Mouse (Mus musculus) G1E (cell line): ENCODE results near the gene Defb21.

Experiments
- CTCF ChIP-seq: IDR thresholded peaks from 2 replicates; pipeline ENCODE4 v1.5.1; 2012; ENCODE audit warnings: low read depth, low read length, inconsistent platforms, mixed read lengths
- GATA1 ChIP-seq: IDR thresholded peaks from 2 replicates; pipeline ENCODE4 v1.6.1; 2012; ENCODE audit warnings: borderline replicate concordance, low read length, inconsistent platforms, mixed read lengths
- POLR2AphosphoS5 ChIP-seq: IDR thresholded peaks from 2 replicates; pipeline ENCODE4 v1.6.1; 2012; ENCODE audit warnings: low read depth, low read length, inconsistent platforms; ENCODE audit not compliant: insufficient replicate concordance

DNA sequence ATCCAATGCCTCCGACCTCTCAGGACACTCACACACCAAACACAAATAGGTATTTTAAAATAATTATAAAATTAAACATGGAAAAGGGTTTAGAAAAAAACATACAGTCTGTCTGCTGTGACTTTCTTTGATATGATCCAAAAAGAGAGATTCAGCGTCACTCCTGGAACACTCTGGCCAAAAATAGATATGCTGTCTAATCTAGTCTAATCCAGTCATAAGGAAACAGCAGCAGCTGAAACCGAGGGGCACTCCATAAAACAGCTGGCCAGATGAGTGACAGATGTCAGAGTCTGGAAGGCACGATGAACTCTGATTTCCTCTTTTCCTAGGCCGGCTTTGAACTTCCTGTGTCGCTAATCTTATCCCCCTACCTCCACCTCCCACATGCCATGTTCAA, 43.9 kb downstream of the Defb21 start:
- TF ChIP-seq GATA1 (no peak), CTCF (no peak), POLR2AphosphoS5 (no peak)
